Mouse (Mus musculus) lung, embryonic 14.5 days (tissue): Measurements from ENCODE around the gene Dusp27. TPM values are rescaled to one million over a fixed set of nuclear protein-coding genes. Genes with fewer than 3 reads are reported as not detected.

Source experiments
- ATAC-seq: fragments of 200-750 bp; cut with Nextera tagmentation; 2 replicates; pipeline ENCODE4 v1.8.0; 2017; ENCODE audit warnings: mild to moderate bottlenecking, moderate TSS enrichment, moderate library complexity; ENCODE audit not compliant: insufficient read depth
- DNase-seq: peaks from one replicate; pipeline ENCODE4 v3.0.0-alpha.2; 2015
- H3K27ac ChIP-seq: fragments of 300-500 bp; sonication (generic); 2 replicates; pipeline ENCODE4 v1.5.1; 2014; ENCODE audit warnings: low read depth, mild to moderate bottlenecking, moderate library complexity
- H3K27me3 ChIP-seq: fragments of 300-500 bp; sonication (generic); 2 replicates; pipeline ENCODE4 v1.6.1; 2014; ENCODE audit warnings: low read length, control low read depth; ENCODE audit not compliant: insufficient read depth
- H3K36me3 ChIP-seq: fragments of 300-500 bp; sonication (generic); 2 replicates; pipeline ENCODE4 v1.6.1; 2014; ENCODE audit warnings: control low read depth; ENCODE audit not compliant: insufficient read depth
- H3K4me1 ChIP-seq: fragments of 300-500 bp; sonication (generic); 2 replicates; pipeline ENCODE4 v1.6.1; 2014; ENCODE audit warnings: antibody characterized with exemption, control low read depth; ENCODE audit not compliant: insufficient read depth
- H3K4me2 ChIP-seq: fragments of 300-500 bp; sonication (generic); 2 replicates; pipeline ENCODE4 v1.6.1; 2014; ENCODE audit warnings: mild to moderate bottlenecking
- H3K4me3 ChIP-seq: fragments of 300-500 bp; sonication (generic); 2 replicates; pipeline ENCODE4 v1.5.1; 2014; ENCODE audit warnings: low read depth, low read length
- H3K9ac ChIP-seq: fragments of 300-500 bp; sonication (generic); 2 replicates; pipeline ENCODE4 v1.6.1; 2014
- H3K9me3 ChIP-seq: fragments of 300-500 bp; sonication (generic); 2 replicates; pipeline ENCODE4 v1.6.1; 2016; ENCODE audit warnings: low read depth, low read length, control low read depth
- CTCF ChIP-seq: IDR thresholded peaks from 2 replicates; pipeline ENCODE4 v1.5.1; 2016; ENCODE audit warnings: antibody characterized with exemption, low read depth
- WGBS: fragments of 180-500 bp; shearing (Covaris S2); extraction: QIAGEN DNeasy Blood & Tissue Kit; methylation state at CpG from one replicate; pipeline ENCODE4 v1.1.7; 2014; 5-methylcytosine and 5-hydroxymethylcytosine counted together
- polyA plus RNA-seq: library from polyadenylated mRNA; unstranded; fragments of >200 nt; fragmentation: Nextera tagmentation; extraction: Ambion mirVana; gene quantifications from 2 replicates; pipeline ENCODE4 v1.2.1, GENCODE M21; 2014

Gene Dusp27
- polyA plus RNA-seq, 1 experiment from 2014 or later = 2.5 TPM

GRCm38 (mm10) chr1:166135091-166135740 is 7.5 kb upstream of the Dusp27 start:
- WGBS = 52% methylated on average over 5 of the region's 5 CpGs
- no peak for TF ChIP-seq CTCF
- Histone ChIP-seq H3K9ac (no peak overlapping the region), H3K36me3 (no peaks in the 10 kb centered on the region), H3K27me3 (no peaks in the 10 kb centered on the region), H3K4me1 (peaks cover 6% of the 10 kb centered on the region; the same call in 1 of the 2 replicates), H3K27ac (no peak overlapping the region), H3K4me3 (no peak overlapping the region), H3K9me3 (no peaks in the 10 kb centered on the region), H3K4me2 (no peak overlapping the region)
- ATAC-seq (no peak), DNase-seq (no peak)

- H3K9ac ChIP-seq = no peak overlapping the region
- DNase-seq = no peak
- no peaks in the 10 kb centered on the region for H3K27me3 ChIP-seq
- TF ChIP-seq CTCF = no peak
- 34% methylated on average over 4 of the region's 4 CpGs for WGBS
- H3K9me3 ChIP-seq = no peaks in the 10 kb centered on the region
- no peak overlapping the region for H3K4me3 ChIP-seq
- H3K4me2 ChIP-seq = no peak overlapping the region
- H3K27ac ChIP-seq = no peak overlapping the region
- peaks cover 16% of the 10 kb centered on the region; the same call in 1 of the 2 replicates for H3K4me1 ChIP-seq
- ATAC-seq = no peak
- no peaks in the 10 kb centered on the region for H3K36me3 ChIP-seq
These were observed 4.6 kb upstream of the Dusp27 start for GRCm38 (mm10) chr1:166132367-166132766.

GRCm38 (mm10) chr1:166130224-166130860 is 2.6 kb upstream of the Dusp27 start, which contains the start of gene Gpa33:
Gene Gpa33, plus strand, starts transcription at chr1:166130238.
- ATAC-seq (no peak), DNase-seq (no peak)
- H3K9ac ChIP-seq = no peak within 1 kb of the TSS
- H3K4me3 ChIP-seq = no peak within 1 kb of the TSS
- H3K27ac ChIP-seq = no peak within 1 kb of the TSS
- 73% methylated on average over 5 of the region's 5 CpGs for WGBS
- no peaks in the 10 kb centered on the region for H3K27me3 ChIP-seq
- no peaks in the 10 kb centered on the region for H3K9me3 ChIP-seq
- no peak within 1 kb of the TSS for H3K4me2 ChIP-seq
- H3K36me3 ChIP-seq = no peaks in the 10 kb centered on the region
- no peak for TF ChIP-seq CTCF
- peaks cover 17% of the 10 kb centered on the region; the same call in 1 of the 2 replicates for H3K4me1 ChIP-seq

GRCm38 (mm10) chr1:166128551-166128950 is 829 bp upstream of the Dusp27 start:
- no peaks in the 10 kb centered on the region for H3K36me3 ChIP-seq
- WGBS = 84% methylated on average over 5 of the region's 5 CpGs
- DNase-seq (no peak), ATAC-seq (no peak)
- H3K9ac ChIP-seq = no peak overlapping the region
- no peak overlapping the region for H3K4me3 ChIP-seq
- no peaks in the 10 kb centered on the region for H3K9me3 ChIP-seq
- H3K4me1 ChIP-seq = peaks cover 17% of the 10 kb centered on the region; the same call in 1 of the 2 replicates
- no peak overlapping the region for H3K27ac ChIP-seq
- TF ChIP-seq CTCF = no peak
- no peak overlapping the region for H3K4me2 ChIP-seq
- H3K27me3 ChIP-seq = no peaks in the 10 kb centered on the region

GRCm38 (mm10) chr1:166126795-166127194 is 927 bp downstream of the Dusp27 start:
- 38% methylated on average over 9 of the region's 9 CpGs for WGBS
- ATAC-seq = peak; percentile 21; the same call in 1 of the 2 replicates
- H3K27ac ChIP-seq = no peak overlapping the region
- H3K9me3 ChIP-seq = no peaks in the 10 kb centered on the region
- H3K36me3 ChIP-seq = no peaks in the 10 kb centered on the region
- no peaks in the 10 kb centered on the region for H3K27me3 ChIP-seq
- H3K4me2 ChIP-seq = peak overlapping the region; percentile 38
- H3K4me3 ChIP-seq = no peak overlapping the region
- DNase-seq = no peak
- no peak for TF ChIP-seq CTCF
- peaks cover 14% of the 10 kb centered on the region; the same call in 1 of the 2 replicates for H3K4me1 ChIP-seq
- no peak overlapping the region for H3K9ac ChIP-seq

- Histone ChIP-seq H3K36me3 (no peaks in the 10 kb centered on the region), H3K9ac (no peak overlapping the region), H3K4me3 (no peak overlapping the region), H3K9me3 (no peaks in the 10 kb centered on the region), H3K27me3 (no peaks in the 10 kb centered on the region), H3K4me1 (peaks cover 10% of the 10 kb centered on the region; the same call in 1 of the 2 replicates), H3K4me2 (no peak overlapping the region), H3K27ac (no peak overlapping the region)
- DNase-seq (no peak), ATAC-seq (no peak)
- 90% methylated on average over 6 of the region's 6 CpGs for WGBS
- no peak for TF ChIP-seq CTCF
These were observed 1.4 kb downstream of the Dusp27 start for GRCm38 (mm10) chr1:166126290-166126689.

GRCm38 (mm10) chr1:166124932-166125593 is 2.7 kb downstream of the Dusp27 start:
- Histone ChIP-seq H3K27me3 (no peaks in the 10 kb centered on the region), H3K36me3 (no peaks in the 10 kb centered on the region), H3K9ac (no peak overlapping the region), H3K4me2 (no peak overlapping the region), H3K27ac (no peak overlapping the region), H3K4me3 (no peak overlapping the region), H3K9me3 (no peaks in the 10 kb centered on the region), H3K4me1 (peaks cover 10% of the 10 kb centered on the region; the same call in 1 of the 2 replicates)
- DNase-seq (no peak), ATAC-seq (no peak)
- TF ChIP-seq CTCF = no peak
- 62% methylated on average over 8 of the region's 8 CpGs for WGBS
